Mouse (Mus musculus): Measurements from ENCODE around the gene Icam5. TPM values are rescaled to one million over a fixed set of nuclear protein-coding genes. Genes with fewer than 3 reads are reported as not detected.
"Not testable (repeated sequence)": the region's sequence is repeated elsewhere in the genome, so short reads cannot be mapped to it uniquely, and the experiment has no call there.

Icam5 gene
- under 1 TPM in 1 of 4 experiments, not detected in 3; 0.08 TPM for total RNA-seq (2022)

GRCm38 (mm10) chr9:21031896-21032351 lies at the start of gene Icam5:
Gene Icam5 (plus strand): TSS chr9:21032073.
- no peak for DNase-seq (ENCODE audit: low spot score in 2 of 2)

DNA sequence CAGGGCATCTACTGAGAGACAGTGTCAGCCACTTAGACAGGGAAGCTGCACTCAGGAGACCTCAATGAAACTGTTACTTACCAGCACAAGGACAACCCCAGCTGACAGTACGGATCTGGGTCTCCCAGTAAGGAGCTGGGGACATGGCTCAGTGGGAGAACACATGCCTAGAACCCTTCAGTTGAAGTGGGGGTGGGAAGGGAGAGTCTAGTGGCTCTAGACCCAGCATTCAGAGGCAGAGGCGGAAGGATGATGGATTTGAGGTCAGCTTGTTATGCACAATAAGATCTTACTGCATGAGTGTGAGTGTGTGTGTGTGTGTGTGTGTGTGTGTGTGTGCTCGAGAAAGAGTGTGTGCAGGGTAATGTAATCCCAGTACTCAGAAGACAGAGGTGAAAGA lies 49.7 kb upstream of the Icam5 start:
- DNase-seq (ENCODE audit: low spot score in 2 of 2) = no peak

DNA sequence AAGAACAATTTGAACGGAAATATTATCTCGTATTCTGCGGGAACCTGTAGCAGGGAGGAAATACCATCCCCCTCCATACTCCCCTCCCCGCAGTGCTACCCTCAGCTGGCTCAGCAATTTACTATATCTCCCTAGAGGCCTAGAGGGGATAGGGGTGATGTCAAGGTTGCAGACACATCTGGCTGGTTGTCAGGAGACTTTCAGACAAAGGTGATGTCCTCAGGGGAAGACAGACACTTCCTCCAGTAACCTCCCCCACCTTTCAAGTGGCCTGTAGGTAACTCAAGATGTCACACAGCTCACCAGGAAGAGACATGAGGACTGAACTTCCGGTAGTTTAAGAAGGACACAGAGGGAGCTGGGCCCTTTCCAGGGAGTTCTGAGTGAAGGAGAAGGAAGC lies 48.7 kb upstream of the Icam5 start:
- DNase-seq (ENCODE audit: low spot score in 2 of 2) = no peak

GRCm38 (mm10) chr9:20986952-20987686 lies 44.8 kb upstream of the Icam5 start:
- peak in 1 of 2 experiments; percentile 38 for DNase-seq (ENCODE audit: low spot score in 2 of 2)

DNA sequence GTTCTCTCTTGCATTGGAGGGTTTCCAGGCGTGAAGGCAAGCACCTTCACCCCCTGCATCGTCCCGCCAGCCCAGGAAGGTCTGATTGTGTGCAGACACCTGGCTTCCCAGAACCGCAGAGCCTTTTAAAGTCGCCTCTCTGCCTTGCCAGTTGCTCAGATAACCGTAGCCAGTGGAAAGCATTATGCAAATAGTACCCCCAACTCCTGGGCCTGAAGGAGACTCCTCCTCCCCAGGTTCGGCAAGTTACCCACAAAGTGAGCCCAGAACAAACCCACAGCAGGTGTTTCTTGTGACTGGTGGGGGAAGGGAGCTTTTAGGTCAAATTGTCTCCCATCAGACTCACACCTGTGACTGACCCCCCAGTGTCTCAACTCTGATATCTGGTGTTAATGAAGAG lies 43.9 kb upstream of the Icam5 start:
- DNase-seq (ENCODE audit: low spot score in 2 of 2) = no peak

GRCm38 (mm10) chr9:20990861-20991260 lies 41.0 kb upstream of the Icam5 start:
- DNase-seq (ENCODE audit: low spot score in 2 of 2) = no peak

DNA sequence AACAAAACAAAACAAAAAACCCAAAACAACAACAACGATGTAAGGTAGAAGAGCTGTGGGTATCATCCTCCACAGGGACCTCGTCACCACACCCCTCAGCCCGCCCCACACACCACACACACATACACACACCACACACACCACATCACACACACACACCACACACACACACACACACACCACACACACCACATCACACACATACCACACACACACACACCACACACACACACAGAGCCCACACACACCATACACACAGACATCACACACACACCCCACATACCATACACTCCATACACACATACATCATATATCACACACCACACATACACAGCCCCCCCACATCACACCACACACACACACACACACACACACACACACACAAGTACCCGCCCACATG lies 40.3 kb upstream of the Icam5 start:
- DNase-seq (ENCODE audit: low spot score in 2 of 2) = no peak

GRCm38 (mm10) chr9:20993165-20993898 lies 38.5 kb upstream of the Icam5 start:
- DNase-seq (ENCODE audit: low spot score in 2 of 2) = no peak

DNA sequence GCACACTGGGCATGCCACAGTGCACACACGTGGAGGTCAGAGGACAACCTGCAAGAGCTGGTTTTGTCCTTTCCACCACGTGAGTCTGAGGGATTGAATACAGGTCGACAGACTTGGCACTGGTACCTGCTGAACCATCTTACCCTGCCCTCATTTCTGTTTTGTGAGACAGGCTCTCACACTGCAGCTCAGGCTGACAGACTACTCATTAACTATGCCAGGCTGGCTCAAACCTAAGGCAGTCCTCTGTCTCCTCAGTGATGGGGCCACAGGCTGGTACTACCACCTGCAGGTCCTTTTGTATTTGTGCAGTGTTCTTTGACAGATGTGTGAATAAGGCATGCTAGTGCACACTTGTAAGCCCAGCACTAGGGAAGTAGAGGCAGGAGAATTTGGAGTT lies 36.8 kb upstream of the Icam5 start:
- DNase-seq (ENCODE audit: low spot score in 2 of 2) = no peak

GRCm38 (mm10) chr9:20997065-20997464 lies 34.8 kb upstream of the Icam5 start:
- no peak for DNase-seq (ENCODE audit: low spot score in 2 of 2)

DNA sequence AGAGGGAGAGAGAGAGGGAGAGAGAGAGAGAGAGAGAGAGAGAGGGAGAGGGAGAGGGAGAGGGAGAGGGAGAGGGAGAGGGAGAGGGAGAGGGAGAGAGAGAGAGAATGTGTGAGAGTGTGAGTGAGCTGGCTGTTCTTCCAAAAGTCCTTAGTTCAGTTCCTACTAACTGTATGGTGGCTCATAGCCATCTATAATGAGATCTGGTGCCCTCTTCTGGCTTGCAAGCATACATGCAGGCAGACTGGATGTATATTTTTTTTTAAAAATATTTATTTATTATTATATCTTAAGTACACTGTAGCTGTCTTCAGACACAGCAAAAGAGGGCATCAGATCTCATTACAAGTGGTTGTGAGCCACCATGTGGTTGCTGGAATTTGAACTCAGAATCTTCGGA lies 33.5 kb upstream of the Icam5 start:
- not testable (repeated sequence) for DNase-seq (ENCODE audit: low spot score in 2 of 2)

DNA sequence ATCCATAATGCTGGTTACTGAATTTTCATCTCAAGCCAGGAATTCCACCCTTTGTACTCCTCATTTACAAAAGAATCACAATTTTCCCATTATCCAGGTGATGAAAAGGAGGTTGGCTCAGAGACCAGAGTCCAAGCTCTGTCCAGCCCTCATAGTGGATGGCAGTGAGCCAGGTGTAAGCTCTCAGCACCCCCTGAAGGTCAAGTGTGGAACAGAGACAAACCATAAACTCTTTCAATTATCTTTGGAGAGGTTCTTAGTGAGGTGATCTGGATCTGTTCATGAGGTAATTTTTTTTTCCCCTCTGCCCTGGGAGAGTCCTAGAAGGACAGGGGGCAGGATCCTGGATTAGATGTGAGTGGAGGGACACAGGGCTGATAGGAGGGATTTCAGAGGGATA lies 31.1 kb upstream of the Icam5 start:
- DNase-seq (ENCODE audit: low spot score in 2 of 2) = no peak

DNA sequence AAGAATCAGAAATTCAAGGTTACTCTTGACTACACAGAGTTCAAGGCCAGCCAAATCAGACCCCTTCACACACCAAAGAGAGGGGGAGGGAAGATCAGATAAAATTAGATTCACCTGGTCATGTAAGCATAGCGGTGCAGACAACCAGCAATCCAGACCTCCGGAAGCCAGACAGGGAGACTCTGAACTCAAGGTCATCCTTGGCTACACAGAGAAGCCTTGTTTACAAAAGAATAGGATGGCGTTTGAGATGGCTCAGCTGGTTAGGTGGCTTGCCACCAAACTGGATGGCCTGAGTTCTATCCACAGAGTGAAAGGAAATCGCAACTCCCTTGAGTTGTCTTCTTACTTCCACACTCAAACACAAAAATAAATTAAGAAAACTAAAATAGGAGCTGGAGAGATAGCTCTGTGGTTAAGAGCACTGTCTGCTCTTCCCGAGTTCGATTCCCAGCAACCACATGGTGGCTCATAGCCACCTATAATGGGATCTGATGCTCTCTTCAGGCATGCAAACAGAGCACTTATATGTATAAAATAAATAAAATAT lies 30.1 kb upstream of the Icam5 start:
- no peak for DNase-seq (ENCODE audit: low spot score in 2 of 2)

DNA sequence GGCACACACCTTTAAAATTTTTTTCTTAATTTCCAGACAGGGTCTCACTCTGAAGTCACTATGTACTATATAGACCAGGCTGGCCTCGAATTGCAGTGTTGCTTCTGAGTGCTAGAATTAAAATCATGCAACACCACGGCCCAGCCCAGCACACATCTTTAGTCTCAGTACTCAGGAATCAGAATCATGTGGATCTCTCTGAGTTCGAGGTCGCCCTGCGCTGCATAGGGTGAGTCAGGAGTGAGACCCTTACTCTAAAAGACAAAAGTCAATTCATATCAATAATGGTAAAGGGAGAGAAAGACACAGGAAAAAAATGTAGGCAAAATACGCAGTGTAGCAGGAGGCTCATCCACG lies 29.6 kb upstream of the Icam5 start:
- DNase-seq (ENCODE audit: low spot score in 2 of 2) = no peak

DNA sequence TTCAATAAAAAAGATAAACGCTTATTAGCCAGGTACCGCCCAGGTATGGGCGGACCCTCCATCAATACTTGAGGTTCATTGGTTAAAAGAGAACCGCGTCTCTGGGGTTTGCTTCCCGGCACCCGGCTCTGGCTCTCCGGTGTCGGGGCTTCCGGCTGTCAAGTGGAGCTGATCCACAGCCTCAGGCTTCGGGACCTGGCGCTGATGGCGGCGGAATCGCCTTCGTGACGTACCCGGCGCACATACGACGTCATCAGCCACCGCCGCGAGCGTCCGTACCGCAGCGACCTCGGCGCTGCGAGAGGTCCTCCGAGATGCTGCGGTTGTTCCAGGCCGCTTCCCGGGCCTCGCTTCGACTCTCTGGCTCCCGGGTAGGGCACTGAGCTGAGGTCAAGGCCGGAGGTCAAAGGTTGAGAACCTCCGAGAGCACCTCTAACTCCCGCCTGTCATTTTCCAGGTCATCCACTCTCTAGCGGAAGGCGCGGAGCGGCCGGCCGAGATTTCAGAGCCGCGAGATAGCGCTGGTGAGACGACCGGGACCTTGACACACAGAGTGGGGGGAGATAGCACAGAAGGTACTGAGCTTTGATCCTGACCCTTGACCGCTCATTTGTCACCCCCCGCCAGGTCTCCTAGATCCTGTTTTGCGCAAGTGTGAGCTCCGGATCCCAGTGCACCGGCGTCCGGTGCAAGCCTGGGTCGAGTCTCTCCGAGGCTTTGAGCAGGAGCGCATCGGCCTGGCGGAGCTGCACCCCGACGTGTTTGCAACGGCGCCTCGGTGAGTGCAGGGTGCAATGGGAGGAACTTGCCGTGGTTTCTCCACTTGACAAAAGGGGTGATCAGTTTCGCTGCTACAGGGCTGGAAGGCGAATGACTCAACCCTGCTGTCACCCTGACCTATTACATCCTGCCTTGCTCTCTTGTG lies 29.0 kb upstream of the Icam5 start, which contains the start of gene Mrpl4:
Gene Mrpl4 (plus strand): TSS at position 112 of the 925 bp plus-strand sequence.
- peak; percentile 54 to 69 for DNase-seq (ENCODE audit: low spot score in 2 of 2)

DNA sequence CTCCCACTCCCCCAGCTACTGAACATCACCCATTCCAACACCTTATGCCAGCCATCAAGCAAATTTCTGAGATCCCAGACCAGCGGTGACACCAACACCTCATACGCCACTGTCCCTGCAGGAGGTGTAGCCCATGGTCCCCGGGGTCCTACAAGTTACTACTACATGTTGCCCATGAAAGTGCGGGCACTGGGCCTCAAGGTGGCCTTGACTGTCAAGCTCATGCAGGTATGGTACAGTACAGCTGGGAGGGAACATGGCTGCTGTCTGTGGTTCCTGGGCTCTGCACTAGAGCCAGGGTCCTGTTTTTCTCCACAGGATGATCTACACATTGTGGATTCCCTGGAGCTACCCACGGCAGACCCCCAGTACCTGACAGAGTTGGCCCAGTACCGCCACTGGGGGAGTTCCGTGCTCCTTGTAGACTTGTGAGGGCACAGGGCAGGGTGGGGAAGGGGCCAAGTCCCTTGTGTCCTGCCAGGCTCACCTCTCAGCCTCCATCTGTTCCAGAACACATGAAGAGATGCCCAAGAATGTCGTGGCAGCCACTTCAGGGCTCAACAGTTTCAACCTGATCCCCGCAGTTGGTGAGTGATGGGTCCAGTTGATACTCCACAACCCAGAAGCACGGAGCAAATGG lies 24.4 kb upstream of the Icam5 start:
- no peak for DNase-seq (ENCODE audit: low spot score in 2 of 2)

- DNase-seq (ENCODE audit: low spot score in 2 of 2) = no peak
These were observed 23.9 kb upstream of the Icam5 start for GRCm38 (mm10) chr9:21008007-21008406.

DNA sequence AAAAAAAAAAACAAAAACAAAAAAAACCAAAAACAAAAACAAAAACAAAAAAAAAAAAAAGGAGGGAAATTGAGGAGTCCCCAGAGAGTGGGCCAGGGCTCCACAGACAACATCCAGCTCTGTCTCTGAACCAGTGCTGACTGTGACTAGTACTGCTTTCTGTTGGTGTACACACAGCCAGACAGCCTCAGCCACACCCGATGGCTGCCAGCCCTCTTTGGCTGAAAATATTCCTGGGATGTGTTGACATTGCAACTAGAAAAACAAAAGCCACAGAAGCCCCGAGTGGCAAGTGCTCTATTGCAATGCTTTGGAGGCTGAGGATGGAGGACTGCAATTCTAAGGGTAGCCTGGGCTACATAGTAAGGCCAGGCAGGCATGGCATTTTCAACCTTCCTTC lies 21.5 kb upstream of the Icam5 start:
- peak in 1 of 2 experiments; percentile 41 for DNase-seq (ENCODE audit: low spot score in 2 of 2)

- not testable (repeated sequence) for DNase-seq (ENCODE audit: low spot score in 2 of 2)
These were observed 20.8 kb upstream of the Icam5 start for GRCm38 (mm10) chr9:21010939-21011541.

- DNase-seq (ENCODE audit: low spot score in 2 of 2) = peak in 1 of 2 experiments; percentile 40
These were observed 20.0 kb upstream of the Icam5 start for GRCm38 (mm10) chr9:21011846-21012312.
